Mouse (Mus musculus) forebrain, postnatal 0 days (tissue): ENCODE measurements around the gene Tprn. TPM values are rescaled to one million over a fixed set of nuclear protein-coding genes. Genes with fewer than 3 reads are reported as not detected.

Source experiments
- ATAC-seq: fragments of 200-750 bp; cut with Nextera tagmentation; 2 replicates; pipeline ENCODE4 v1.8.0; 2017; ENCODE audit warnings: mild to moderate bottlenecking, moderate library complexity
- DNase-seq: peaks from one replicate; pipeline ENCODE4 v3.0.0-alpha.2; 2015
- H3K27ac ChIP-seq: fragments of 300-500 bp; sonication (generic); 2 replicates; pipeline ENCODE4 v1.5.1; 2014; ENCODE audit warnings: low read depth, mild to moderate bottlenecking, antibody characterized with exemption, low read length, moderate library complexity, mixed read lengths
- H3K27me3 ChIP-seq: fragments of 300-500 bp; sonication (generic); 2 replicates; pipeline ENCODE4 v1.6.1; 2014; ENCODE audit warnings: mild to moderate bottlenecking, low read length, mixed read lengths; ENCODE audit not compliant: insufficient read depth
- H3K36me3 ChIP-seq: fragments of 300-500 bp; sonication (generic); 2 replicates; pipeline ENCODE4 v1.6.1; 2014; ENCODE audit warnings: mild to moderate bottlenecking, moderate library complexity; ENCODE audit not compliant: insufficient read depth
- H3K4me1 ChIP-seq: fragments of 300-500 bp; sonication (generic); 2 replicates; pipeline ENCODE4 v1.6.1; 2014; ENCODE audit warnings: antibody characterized with exemption; ENCODE audit not compliant: insufficient read depth
- H3K4me2 ChIP-seq: fragments of 300-500 bp; sonication (generic); 2 replicates; pipeline ENCODE4 v1.6.1; 2014; ENCODE audit warnings: low read depth, mild to moderate bottlenecking, moderate library complexity
- H3K4me3 ChIP-seq: fragments of 300-500 bp; sonication (generic); 2 replicates; pipeline ENCODE4 v1.5.1; 2014; ENCODE audit warnings: low read depth, low read length, mixed read lengths
- H3K9ac ChIP-seq: fragments of 300-500 bp; sonication (generic); 2 replicates; pipeline ENCODE4 v1.6.1; 2014; ENCODE audit warnings: mild to moderate bottlenecking
- H3K9me3 ChIP-seq: fragments of 300-500 bp; sonication (generic); 2 replicates; pipeline ENCODE4 v1.6.1; 2016; ENCODE audit warnings: low read length
- CTCF ChIP-seq: sonication (generic); IDR thresholded peaks from 2 replicates; pipeline ENCODE4 v1.5.1; 2016; ENCODE audit warnings: antibody characterized with exemption, control low read depth, low read depth
- WGBS: fragments of 180-500 bp; shearing (Covaris S2); extraction: QIAGEN DNeasy Blood & Tissue Kit; methylation state at CpG from one replicate; pipeline ENCODE4 v1.1.7; 2014; 5-methylcytosine and 5-hydroxymethylcytosine counted together
- polyA plus RNA-seq: library from polyadenylated mRNA; unstranded; fragments of >200 nt; fragmentation: Nextera tagmentation; extraction: Ambion mirVana; gene quantifications from 2 replicates; pipeline ENCODE4 v1.2.1, GENCODE M21; 2015
- total RNA-seq: library from RNA; depleted of rRNA; stranded (reverse); fragments of >200 nt; gene quantifications from 2 replicates; pipeline ENCODE4 v1.2.3, GENCODE M21; 2014

The Tprn gene
- total and polyA plus RNA-seq, 2 experiments from 2014 or later, result 18.1 to 18.8 TPM

- no peak for TF ChIP-seq CTCF
- peak overlapping the region; percentile 86 for H3K9ac ChIP-seq
- H3K4me3 ChIP-seq, result peak overlapping the region; percentile 88
- peak overlapping the region; percentile 92 for H3K27ac ChIP-seq
- H3K36me3 ChIP-seq, result no peaks in the 10 kb centered on the region
- peak overlapping the region; percentile 78 for H3K4me2 ChIP-seq
- peaks cover 15% of the 10 kb centered on the region; the same call in 1 of the 2 replicates for H3K4me1 ChIP-seq
- H3K9me3 ChIP-seq, result no peaks in the 10 kb centered on the region
- WGBS, result 3% methylated on average over 53 of the region's 53 CpGs
- no peaks in the 10 kb centered on the region for H3K27me3 ChIP-seq
- no peak for DNase-seq
- ATAC-seq, result peak; percentile 7
Measured at GRCm38 (mm10) chr2:25223681-25224491, 38.5 kb upstream of the Tprn start.

- Histone ChIP-seq H3K27ac (peak within 1 kb of the TSS; percentile 96), H3K27me3 (no peaks in the 10 kb centered on the region), H3K9me3 (no peaks in the 10 kb centered on the region), H3K4me3 (peak within 1 kb of the TSS; percentile 88), H3K4me2 (peak within 1 kb of the TSS; percentile 78), H3K9ac (peak within 1 kb of the TSS; percentile 86), H3K36me3 (no peaks in the 10 kb centered on the region), H3K4me1 (peaks cover 18% of the 10 kb centered on the region; the same call in 1 of the 2 replicates)
- peak; percentile 60 for TF ChIP-seq CTCF
- WGBS, result 3% methylated on average over 17 of the region's 17 CpGs
- no peak for ATAC-seq
- DNase-seq, result no peak
Measured at GRCm38 (mm10) chr2:25224492-25224765, 38.0 kb upstream of the Tprn start, which contains the start of gene Tubb4b. Tubb4b (minus strand) TSS chr2:25224702.

- WGBS, result 2% methylated on average over 41 of the region's 41 CpGs
- no peaks in the 10 kb centered on the region for H3K27me3 ChIP-seq
- no peaks in the 10 kb centered on the region for H3K9me3 ChIP-seq
- peak overlapping the region; percentile 96 for H3K27ac ChIP-seq
- peak overlapping the region; percentile 58 for H3K4me2 ChIP-seq
- DNase-seq, result peak; percentile 100
- peak overlapping the region; percentile 88 for H3K4me3 ChIP-seq
- peak overlapping the region; percentile 63 for H3K9ac ChIP-seq
- H3K4me1 ChIP-seq, result peaks cover 18% of the 10 kb centered on the region; the same call in 1 of the 2 replicates
- 0 out of 2 replicates have a peak, but pooled peaks have one; percentile 11 for TF ChIP-seq CTCF
- no peaks in the 10 kb centered on the region for H3K36me3 ChIP-seq
- peak; percentile 96 for ATAC-seq
Measured at GRCm38 (mm10) chr2:25224766-25225752, 37.4 kb upstream of the Tprn start.

- H3K36me3 ChIP-seq, result no peaks in the 10 kb centered on the region
- 73% methylated on average over 8 of the region's 8 CpGs for WGBS
- H3K9ac ChIP-seq, result no peak overlapping the region
- H3K27me3 ChIP-seq, result no peaks in the 10 kb centered on the region
- DNase-seq (no peak), ATAC-seq (no peak)
- no peak overlapping the region for H3K4me3 ChIP-seq
- H3K27ac ChIP-seq, result peak overlapping the region; percentile 96
- H3K4me2 ChIP-seq, result peak overlapping the region; percentile 58; the same call in 1 of the 2 replicates
- no peak for TF ChIP-seq CTCF
- H3K9me3 ChIP-seq, result no peaks in the 10 kb centered on the region
- H3K4me1 ChIP-seq, result peaks cover 18% of the 10 kb centered on the region; the same call in 1 of the 2 replicates
Measured at GRCm38 (mm10) chr2:25225811-25226379, 36.5 kb upstream of the Tprn start.

GRCm38 (mm10) chr2:25226864-25227263 is 35.6 kb upstream of the Tprn start:
- Histone ChIP-seq H3K9me3 (no peaks in the 10 kb centered on the region), H3K36me3 (no peaks in the 10 kb centered on the region), H3K4me2 (no peak overlapping the region), H3K4me1 (peaks cover 18% of the 10 kb centered on the region; the same call in 1 of the 2 replicates), H3K9ac (no peak overlapping the region), H3K27me3 (no peaks in the 10 kb centered on the region), H3K4me3 (no peak overlapping the region), H3K27ac (no peak overlapping the region; the same call in 1 of the 2 replicates)
- ATAC-seq (no peak), DNase-seq (no peak)
- 83% methylated on average over 5 of the region's 5 CpGs for WGBS
- no peak for TF ChIP-seq CTCF

- H3K27ac ChIP-seq, result no peak overlapping the region
- H3K9ac ChIP-seq, result no peak overlapping the region
- no peak for ATAC-seq
- 91% methylated on average over 4 of the region's 4 CpGs for WGBS
- H3K9me3 ChIP-seq, result no peaks in the 10 kb centered on the region
- no peak overlapping the region for H3K4me3 ChIP-seq
- no peak for TF ChIP-seq CTCF
- peaks cover 18% of the 10 kb centered on the region; the same call in 1 of the 2 replicates for H3K4me1 ChIP-seq
- no peak overlapping the region for H3K4me2 ChIP-seq
- no peak for DNase-seq
- no peaks in the 10 kb centered on the region for H3K36me3 ChIP-seq
- H3K27me3 ChIP-seq, result no peaks in the 10 kb centered on the region
Measured at GRCm38 (mm10) chr2:25227406-25227805, 35.0 kb upstream of the Tprn start.
